Mouse (Mus musculus) G1E-ER4 (cell line): ENCODE results near the gene Gm525. TPM values are rescaled to one million over a fixed set of nuclear protein-coding genes. Genes with fewer than 3 reads are reported as not detected.

Source experiments
- GATA1 ChIP-seq: IDR thresholded peaks from one replicate; pipeline ENCODE4 v1.8.0; 2012; ENCODE audit warnings: low read length, inconsistent platforms
- polyA plus RNA-seq: library from polyadenylated mRNA; stranded (reverse); fragments of >175 nt; gene quantifications from 2 replicates; pipeline ENCODE4 v1.2.3, GENCODE M21; 2012

Gm525 gene
- polyA plus RNA-seq, 1 experiment: not detected

DNA sequence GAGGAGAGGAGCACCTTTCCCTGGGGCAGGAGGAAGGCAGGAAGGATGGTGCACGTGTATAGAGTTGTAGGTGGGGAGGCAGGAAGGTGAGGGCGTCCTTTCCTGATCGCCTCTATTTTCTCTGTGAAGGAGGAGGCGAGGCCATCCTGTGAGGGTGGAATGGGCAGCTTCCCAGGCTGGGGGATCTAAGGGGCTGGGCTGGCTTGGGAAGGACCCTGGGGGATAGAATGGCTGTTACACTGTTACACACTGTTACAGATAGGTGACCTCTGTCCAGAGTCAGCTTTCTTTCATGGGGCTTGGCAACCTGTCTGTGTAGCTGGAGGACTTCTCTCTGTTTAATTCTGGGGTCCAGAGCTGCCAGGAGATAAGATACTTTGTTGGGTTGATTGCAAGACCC lies 57.2 kb downstream of the Gm525 start:
- no peak for TF ChIP-seq GATA1

DNA sequence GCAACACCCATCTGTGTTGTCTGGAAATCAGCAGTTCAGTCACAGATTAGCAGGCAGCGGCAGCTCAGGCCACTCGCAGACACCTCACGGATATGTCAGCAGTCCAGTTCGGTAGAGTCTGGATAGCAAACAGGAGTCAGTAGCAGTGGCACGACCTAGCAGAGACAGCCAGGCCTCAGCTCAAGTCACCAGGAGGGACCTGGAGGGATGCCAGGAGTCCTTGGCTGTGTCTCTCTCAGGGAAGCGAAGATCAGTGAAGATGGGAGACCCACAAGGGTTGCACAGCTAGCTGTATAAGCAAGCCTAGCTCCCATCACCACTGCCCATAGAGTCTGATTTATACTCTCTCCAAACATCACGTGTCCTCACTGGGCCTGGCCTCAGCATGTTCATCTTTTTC lies 58.8 kb downstream of the Gm525 start:
- no peak for TF ChIP-seq GATA1

DNA sequence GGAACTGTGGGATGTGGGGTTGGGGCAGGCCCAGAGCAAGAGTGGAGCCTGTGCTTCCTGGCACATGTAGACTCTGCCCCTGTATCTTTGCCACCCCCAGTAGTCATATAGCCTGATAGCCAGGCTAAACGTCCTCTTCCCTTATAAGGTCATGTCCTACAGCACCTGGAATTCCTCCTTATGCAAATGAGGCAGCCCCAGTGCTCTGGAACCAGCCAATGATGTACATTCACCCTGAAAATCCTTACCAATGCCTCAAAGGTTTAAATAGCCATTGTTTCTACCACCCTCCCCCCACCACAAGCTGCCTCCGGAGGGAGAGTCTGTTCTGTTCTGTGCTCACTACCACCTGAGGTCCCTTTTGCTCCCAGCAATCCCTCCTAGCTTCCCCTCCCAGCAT lies 60.6 kb downstream of the Gm525 start:
- no peak for TF ChIP-seq GATA1

GRCm38 (mm10) chr11:89137915-89138314 lies 64.3 kb downstream of the Gm525 start:
- no peak for TF ChIP-seq GATA1

Other genes with a start within 250 kb of the Gm525 start
- 16.2 and 17.7 TPM in 2 replicates for gene Akap1, start 209.3 kb upstream of the Gm525 start, polyA plus RNA-seq
- gene Scpep1, start 118.4 kb upstream of the Gm525 start, polyA plus RNA-seq: 0.62 and 1.1 TPM in 2 replicates
- gene Elobl, start 106.9 kb upstream of the Gm525 start, polyA plus RNA-seq: not detected in 2 replicates
- 11.5 and 14.3 TPM in 2 replicates for gene Coil, start 103.6 kb upstream of the Gm525 start, polyA plus RNA-seq
- 72.9 and 75.1 TPM in 2 replicates for gene Trim25, start 74.5 kb upstream of the Gm525 start, polyA plus RNA-seq
- 1.7 and 2.1 TPM in 2 replicates for gene Dgke, start 7.0 kb upstream of the Gm525 start, polyA plus RNA-seq
- gene Nog, start 228.5 kb downstream of the Gm525 start, polyA plus RNA-seq: not detected in 2 replicates